Mouse (Mus musculus): ENCODE results near the gene Fbn1. TPM values are rescaled to one million over a fixed set of nuclear protein-coding genes. Genes with fewer than 3 reads are reported as not detected.
A peak's percentile ranks its signal among the peaks of the same experiment; 100 is the strongest.

The Fbn1 gene
- polyA plus RNA-seq, 1 experiment from 2014 or later = 9.9 TPM

GRCm38 (mm10) chr2:125540579-125540978, 32.8 kb upstream of the Fbn1 start:
- 71% methylated on average over 7 of the region's 7 CpGs for WGBS

GRCm38 (mm10) chr2:125539640-125540039, 31.8 kb upstream of the Fbn1 start:
- no peak overlapping the region for H3K9ac ChIP-seq (ENCODE audit: low read depth, low read length)
- ATAC-seq = no peak

More at GRCm38 (mm10) chr2:125540579-125540978, 32.8 kb upstream of the Fbn1 start:
- no peaks in the 10 kb centered on the region for H3K9me3 ChIP-seq (ENCODE audit: control insufficient read depth)
- H3K4me1 ChIP-seq (replicated peaks; ENCODE audit: control insufficient read depth, insufficient read depth, low read length) = no peaks in the 10 kb centered on the region
- H3K27ac ChIP-seq (ENCODE audit: low read depth, low read length) = no peak overlapping the region
- H3K27me3 ChIP-seq (replicated peaks; ENCODE audit: control insufficient read depth, insufficient read depth, low read length) = no peaks in the 10 kb centered on the region
- TF ChIP-seq CTCF (IDR thresholded peaks at IDR 0.05; ENCODE audit: low read depth) = no peak
- H3K36me3 ChIP-seq (ENCODE audit: control insufficient read depth, insufficient read depth) = no peaks in the 10 kb centered on the region
- H3K9ac ChIP-seq (ENCODE audit: low read depth, low read length) = no peak overlapping the region
- H3K4me2 ChIP-seq (replicated peaks; ENCODE audit: low read depth) = no peak overlapping the region
- ATAC-seq = no peak
- H3K4me3 ChIP-seq (ENCODE audit: low read depth, low read length) = no peak overlapping the region

GRCm38 (mm10) chr2:125530665-125531064, 22.9 kb upstream of the Fbn1 start:
- Histone ChIP-seq H3K4me3 (ENCODE audit: low read depth, low read length) (no peak overlapping the region), H3K9ac (ENCODE audit: low read depth, low read length) (no peak overlapping the region), H3K27ac (ENCODE audit: low read depth, low read length) (no peak overlapping the region), H3K36me3 (ENCODE audit: control insufficient read depth, insufficient read depth) (no peaks in the 10 kb centered on the region), H3K4me1 (replicated peaks; ENCODE audit: control insufficient read depth, insufficient read depth, low read length) (no peaks in the 10 kb centered on the region), H3K9me3 (ENCODE audit: control insufficient read depth) (no peaks in the 10 kb centered on the region), H3K4me2 (replicated peaks; ENCODE audit: low read depth) (no peak overlapping the region), H3K27me3 (replicated peaks; ENCODE audit: control insufficient read depth, insufficient read depth, low read length) (no peaks in the 10 kb centered on the region)
- 51% methylated on average over 6 of the region's 6 CpGs for WGBS
- ATAC-seq = 0 out of 2 replicates have a peak, but pooled peaks have one; percentile 19
- TF ChIP-seq CTCF (IDR thresholded peaks at IDR 0.05; ENCODE audit: low read depth) = no peak

More at GRCm38 (mm10) chr2:125539640-125540039, 31.8 kb upstream of the Fbn1 start:
- Histone ChIP-seq H3K36me3 (ENCODE audit: control insufficient read depth, insufficient read depth) (no peaks in the 10 kb centered on the region), H3K27me3 (replicated peaks; ENCODE audit: control insufficient read depth, insufficient read depth, low read length) (no peaks in the 10 kb centered on the region), H3K4me1 (replicated peaks; ENCODE audit: control insufficient read depth, insufficient read depth, low read length) (no peaks in the 10 kb centered on the region), H3K4me3 (ENCODE audit: low read depth, low read length) (no peak overlapping the region), H3K9me3 (ENCODE audit: control insufficient read depth) (no peaks in the 10 kb centered on the region), H3K4me2 (replicated peaks; ENCODE audit: low read depth) (no peak overlapping the region), H3K27ac (ENCODE audit: low read depth, low read length) (no peak overlapping the region)
- no peak for TF ChIP-seq CTCF (IDR thresholded peaks at IDR 0.05; ENCODE audit: low read depth)
- WGBS = 86% methylated on average over 3 of the region's 3 CpGs

DNA sequence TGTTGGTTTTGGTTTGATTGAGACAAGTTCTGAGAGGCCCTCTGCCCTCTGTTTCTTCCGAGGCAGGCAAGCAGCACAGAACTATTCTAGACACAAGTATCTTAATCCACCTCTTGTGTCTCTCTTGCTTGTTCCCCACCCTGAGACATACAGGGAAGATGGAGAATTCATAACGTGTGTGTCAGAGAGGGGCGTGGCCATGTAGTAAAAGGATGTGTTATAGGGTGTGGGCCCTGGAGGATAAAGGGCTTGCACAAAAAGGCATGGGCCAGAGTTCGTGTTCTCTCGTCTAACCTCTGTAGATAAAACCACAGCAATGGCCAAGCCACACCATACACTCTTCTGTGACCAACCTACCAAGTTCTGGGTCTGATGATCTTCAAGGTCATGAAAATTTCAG, 18.8 kb upstream of the Fbn1 start:
- no peak overlapping the region for H3K27ac ChIP-seq (ENCODE audit: low read depth, low read length)
- no peak overlapping the region for H3K4me2 ChIP-seq (replicated peaks; ENCODE audit: low read depth)
- no peaks in the 10 kb centered on the region for H3K36me3 ChIP-seq (ENCODE audit: control insufficient read depth, insufficient read depth)
- 65% methylated on average over 5 of the region's 5 CpGs for WGBS
- no peaks in the 10 kb centered on the region for H3K27me3 ChIP-seq (replicated peaks; ENCODE audit: control insufficient read depth, insufficient read depth, low read length)
- H3K4me1 ChIP-seq (replicated peaks; ENCODE audit: control insufficient read depth, insufficient read depth, low read length) = no peaks in the 10 kb centered on the region
- H3K9me3 ChIP-seq (ENCODE audit: control insufficient read depth) = no peaks in the 10 kb centered on the region
- no peak overlapping the region for H3K4me3 ChIP-seq (ENCODE audit: low read depth, low read length)
- no peak for TF ChIP-seq CTCF (IDR thresholded peaks at IDR 0.05; ENCODE audit: low read depth)
- ATAC-seq = no peak
- H3K9ac ChIP-seq (ENCODE audit: low read depth, low read length) = no peak overlapping the region

GRCm38 (mm10) chr2:125525484-125525883, 17.7 kb upstream of the Fbn1 start:
- WGBS = 80% methylated on average over 2 of the region's 2 CpGs
- TF ChIP-seq CTCF (IDR thresholded peaks at IDR 0.05; ENCODE audit: low read depth) = no peak
- H3K9ac ChIP-seq (ENCODE audit: low read depth, low read length) = no peak overlapping the region

GRCm38 (mm10) chr2:125516594-125516993, 8.8 kb upstream of the Fbn1 start:
- WGBS = 12% methylated on average over 4 of the region's 4 CpGs
- TF ChIP-seq CTCF (IDR thresholded peaks at IDR 0.05; ENCODE audit: low read depth) = no peak
- Histone ChIP-seq H3K27ac (ENCODE audit: low read depth, low read length) (no peak overlapping the region), H3K4me1 (replicated peaks; ENCODE audit: control insufficient read depth, insufficient read depth, low read length) (no peaks in the 10 kb centered on the region), H3K4me2 (replicated peaks; ENCODE audit: low read depth) (no peak overlapping the region), H3K9me3 (ENCODE audit: control insufficient read depth) (no peaks in the 10 kb centered on the region), H3K4me3 (ENCODE audit: low read depth, low read length) (no peak overlapping the region), H3K36me3 (ENCODE audit: control insufficient read depth, insufficient read depth) (no peaks in the 10 kb centered on the region), H3K9ac (ENCODE audit: low read depth, low read length) (no peak overlapping the region), H3K27me3 (replicated peaks; ENCODE audit: control insufficient read depth, insufficient read depth, low read length) (no peaks in the 10 kb centered on the region)
- ATAC-seq = no peak

More at GRCm38 (mm10) chr2:125525484-125525883, 17.7 kb upstream of the Fbn1 start:
- ATAC-seq = no peak
- H3K9me3 ChIP-seq (ENCODE audit: control insufficient read depth) = no peaks in the 10 kb centered on the region
- H3K27ac ChIP-seq (ENCODE audit: low read depth, low read length) = no peak overlapping the region
- no peak overlapping the region for H3K4me3 ChIP-seq (ENCODE audit: low read depth, low read length)
- H3K36me3 ChIP-seq (ENCODE audit: control insufficient read depth, insufficient read depth) = no peaks in the 10 kb centered on the region
- H3K4me1 ChIP-seq (replicated peaks; ENCODE audit: control insufficient read depth, insufficient read depth, low read length) = no peaks in the 10 kb centered on the region
- H3K4me2 ChIP-seq (replicated peaks; ENCODE audit: low read depth) = no peak overlapping the region
- H3K27me3 ChIP-seq (replicated peaks; ENCODE audit: control insufficient read depth, insufficient read depth, low read length) = no peaks in the 10 kb centered on the region

All from intestine, postnatal 0 days (tissue).